Mouse (Mus musculus) lung, postnatal 36 days (tissue): ENCODE results near the gene Rab1a.
"Not testable (repeated sequence)": the region's sequence is repeated elsewhere in the genome, so short reads cannot be mapped to it uniquely, and the experiment has no call there.

Experiments used
- DNase-seq: peaks from one replicate; pipeline ENCODE4 v3.0.0; 2022; ENCODE audit warnings: mixed read lengths

The Rab1a gene

DNA sequence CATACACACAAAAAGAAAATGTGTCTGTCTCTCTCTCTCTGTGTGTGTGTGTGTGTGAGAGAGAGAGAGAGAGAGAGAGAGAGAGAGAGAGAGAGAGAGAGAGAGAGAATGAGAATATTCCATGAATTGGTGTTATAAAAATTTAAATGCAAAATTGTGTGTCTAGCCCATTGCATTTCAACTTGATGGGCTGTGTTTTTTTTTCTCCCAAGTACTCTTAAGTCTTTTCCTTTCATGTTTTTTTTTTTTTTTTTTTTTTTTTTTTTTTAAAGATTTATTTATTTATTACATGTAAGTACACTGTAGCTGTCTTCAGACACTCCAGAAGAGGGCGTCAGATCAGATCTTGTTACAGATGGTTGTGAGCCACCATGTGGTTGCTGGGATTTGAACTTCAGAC lies 20.4 kb downstream of the Rab1a start:
- DNase-seq = not testable (repeated sequence)

DNA sequence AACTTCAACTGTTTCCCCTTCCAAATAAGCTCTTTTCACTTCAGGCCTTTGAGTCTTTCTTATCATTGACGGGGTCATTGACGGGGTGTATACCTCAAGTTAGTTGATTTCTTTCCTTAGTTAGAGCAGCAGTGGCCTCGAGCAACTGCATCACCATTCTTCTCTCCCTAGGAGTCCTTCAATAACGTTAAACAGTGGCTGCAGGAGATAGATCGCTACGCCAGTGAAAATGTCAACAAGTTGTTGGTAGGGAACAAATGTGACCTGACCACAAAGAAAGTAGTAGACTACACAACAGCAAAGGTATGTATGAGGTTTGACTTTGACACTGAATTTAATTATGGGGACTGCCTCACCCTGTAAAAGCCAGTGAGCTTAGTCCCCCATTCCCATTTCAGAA lies 23.0 kb downstream of the Rab1a start:
- no peak for DNase-seq

DNA sequence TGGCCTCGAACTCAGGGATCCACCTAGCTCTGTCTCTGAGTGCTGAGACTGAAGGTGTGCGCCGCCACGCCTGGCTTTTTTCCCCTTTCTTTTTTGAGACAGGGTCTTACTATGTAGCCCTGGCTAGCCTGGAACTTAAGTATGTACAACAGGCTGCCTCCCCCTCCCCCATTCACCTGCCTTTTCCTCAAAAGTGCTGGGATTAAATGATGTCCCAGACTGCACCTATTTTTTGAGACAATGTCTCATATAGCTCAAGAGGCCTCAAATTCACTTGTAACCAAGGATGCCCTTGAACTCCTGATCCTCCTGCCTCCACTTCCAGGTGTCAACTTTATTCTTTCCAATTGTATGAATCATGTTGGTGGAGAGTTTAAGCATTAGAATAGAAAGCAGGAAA lies 24.7 kb downstream of the Rab1a start:
- DNase-seq = no peak

DNA sequence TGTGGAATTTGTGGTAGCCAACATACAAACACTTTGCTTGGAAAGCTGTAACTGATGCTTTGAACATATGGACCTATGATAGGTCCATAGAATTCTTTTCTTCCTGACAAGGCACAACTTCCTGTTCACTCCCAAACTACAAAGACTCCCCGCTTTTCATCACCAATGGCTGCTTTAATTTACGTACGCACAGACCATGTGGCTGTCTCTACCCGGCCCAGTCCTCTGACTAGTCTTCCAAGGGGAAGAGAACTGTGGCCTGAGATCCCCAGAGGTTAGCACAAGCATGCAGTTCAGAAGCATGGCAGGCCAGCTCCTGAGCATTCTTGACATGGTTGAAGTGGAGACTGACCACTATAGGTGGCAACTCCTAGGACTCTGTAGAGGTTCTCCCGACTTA lies 27.4 kb downstream of the Rab1a start:
- DNase-seq = no peak

DNA sequence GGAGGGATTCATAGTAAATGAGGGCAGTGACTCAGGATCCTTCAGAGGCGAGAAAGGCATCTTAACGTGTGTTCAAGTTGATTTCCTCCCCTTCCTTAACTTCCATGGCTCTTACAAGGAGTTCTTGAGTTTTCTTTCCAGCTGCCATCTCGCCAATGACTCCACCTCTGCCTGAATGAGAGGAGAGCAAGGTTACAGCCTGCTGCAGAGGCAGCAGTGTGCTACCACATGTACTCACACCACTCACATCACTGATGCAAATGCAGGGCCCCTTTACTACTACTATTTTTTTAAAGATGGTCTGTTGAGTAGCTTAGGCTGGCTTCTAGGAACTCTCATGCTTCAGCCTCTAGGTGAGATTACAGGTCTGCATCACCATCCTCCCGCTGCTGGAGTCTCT lies 28.1 kb downstream of the Rab1a start:
- no peak for DNase-seq

DNA sequence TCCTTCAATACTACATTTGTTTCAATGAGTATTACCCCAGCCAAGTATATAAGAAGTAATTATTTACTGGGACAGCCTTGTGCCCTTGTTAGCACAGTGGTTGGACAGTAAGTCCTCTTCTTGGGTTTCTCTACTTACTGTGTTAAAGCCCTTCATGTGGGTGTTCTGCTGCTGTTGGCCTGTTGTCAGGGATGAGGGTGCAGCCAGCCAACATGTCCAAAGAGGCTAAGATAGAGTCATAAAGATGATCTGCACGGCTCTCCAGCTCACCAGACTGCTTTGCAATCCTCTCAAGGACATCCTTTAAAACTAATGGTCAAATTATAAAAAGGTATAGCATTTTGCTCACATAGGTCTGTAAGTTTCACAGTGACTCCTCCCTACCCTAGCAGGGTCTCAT lies 29.1 kb downstream of the Rab1a start:
- no peak for DNase-seq

DNA sequence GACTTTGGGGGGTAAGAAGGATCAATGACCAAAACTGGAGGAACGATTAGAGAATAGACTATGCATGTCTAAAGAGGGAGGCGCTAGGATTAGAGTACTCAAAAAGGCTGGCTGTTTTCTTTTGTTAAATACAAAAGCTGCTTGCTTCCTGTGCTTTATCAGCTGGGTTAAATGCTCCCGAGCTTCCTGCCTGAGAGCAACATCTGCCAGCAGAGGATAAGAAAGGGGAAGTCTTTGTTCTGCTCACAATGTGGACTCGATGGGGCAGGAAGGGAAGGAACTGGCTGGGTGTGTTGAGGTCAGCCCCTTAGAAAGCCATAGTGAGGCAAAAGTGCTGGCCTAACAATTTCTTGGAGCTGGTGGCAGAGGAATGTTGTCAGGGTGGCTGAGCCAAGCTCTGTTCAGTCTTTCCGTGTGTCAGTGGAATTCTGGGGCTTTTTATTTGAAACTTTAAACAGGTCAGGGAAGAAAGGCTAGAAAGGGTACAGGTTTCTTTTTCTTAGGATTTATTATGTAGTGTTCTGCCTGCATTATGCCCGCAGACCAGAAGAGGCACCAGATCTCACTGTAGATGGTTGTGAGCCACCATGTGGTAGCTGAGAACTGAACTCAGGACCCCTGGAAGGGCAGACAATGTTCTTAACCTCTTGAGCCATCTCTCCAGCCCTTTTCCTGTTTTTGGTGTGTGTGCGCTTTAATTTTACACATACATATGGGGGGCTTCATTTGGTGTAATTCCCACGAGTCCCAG lies 30.1 kb downstream of the Rab1a start:
- DNase-seq = peak; percentile 86

DNA sequence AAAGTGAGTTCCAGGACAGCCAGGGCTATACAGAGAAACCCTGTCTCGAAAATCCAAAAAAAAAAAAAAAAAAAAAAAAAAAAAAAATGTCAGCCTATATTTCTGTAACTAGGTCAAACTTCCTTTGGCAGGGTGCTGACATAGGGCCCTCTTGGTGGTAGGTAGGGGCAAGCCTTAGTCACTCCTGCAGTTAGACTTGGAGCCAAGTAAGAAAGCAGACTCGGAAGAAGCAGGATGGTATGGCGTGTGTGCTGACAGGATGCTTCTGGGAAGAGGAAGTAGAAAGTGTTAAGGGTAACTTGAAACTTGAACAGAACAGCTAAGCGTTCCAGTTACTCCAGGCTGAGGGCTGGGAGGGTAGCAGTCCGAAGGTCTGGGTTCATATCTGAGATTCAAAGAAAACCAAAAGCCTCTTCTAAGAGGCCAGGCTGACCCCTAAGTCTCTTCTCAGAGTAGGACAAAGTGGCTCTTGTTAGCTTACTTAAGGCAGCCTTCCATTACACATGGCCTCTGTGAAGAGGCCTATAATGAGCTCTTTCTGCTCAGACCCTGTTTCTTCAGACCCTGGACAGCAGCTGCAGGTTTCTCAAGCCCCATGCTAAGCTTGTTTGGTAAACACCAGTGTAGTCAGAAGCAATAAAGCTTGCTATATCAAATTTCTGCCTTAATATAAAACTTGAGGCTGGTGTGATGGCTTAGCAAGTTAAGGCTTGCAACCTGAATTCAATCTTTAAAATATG lies 31.0 kb downstream of the Rab1a start:
- no peak for DNase-seq

DNA sequence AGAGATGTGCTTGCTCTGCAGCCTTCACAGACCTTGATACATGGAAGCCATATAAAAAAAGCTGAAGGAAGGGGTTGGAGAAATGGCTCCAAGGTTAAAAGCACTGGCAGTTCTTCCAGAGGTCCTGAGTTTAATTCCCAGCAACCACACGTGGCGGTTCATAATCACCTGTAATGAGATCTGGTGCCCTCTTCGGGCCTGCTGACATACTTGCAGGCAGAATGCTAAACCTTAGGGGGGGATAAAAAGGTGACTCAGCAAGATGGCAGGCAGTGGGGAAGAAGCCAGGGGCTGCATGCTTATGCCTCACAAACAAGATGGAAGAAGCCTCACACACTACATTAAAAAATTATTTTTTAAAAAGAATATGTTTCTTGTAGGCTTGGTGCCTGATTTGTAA lies 33.0 kb downstream of the Rab1a start:
- no peak for DNase-seq

DNA sequence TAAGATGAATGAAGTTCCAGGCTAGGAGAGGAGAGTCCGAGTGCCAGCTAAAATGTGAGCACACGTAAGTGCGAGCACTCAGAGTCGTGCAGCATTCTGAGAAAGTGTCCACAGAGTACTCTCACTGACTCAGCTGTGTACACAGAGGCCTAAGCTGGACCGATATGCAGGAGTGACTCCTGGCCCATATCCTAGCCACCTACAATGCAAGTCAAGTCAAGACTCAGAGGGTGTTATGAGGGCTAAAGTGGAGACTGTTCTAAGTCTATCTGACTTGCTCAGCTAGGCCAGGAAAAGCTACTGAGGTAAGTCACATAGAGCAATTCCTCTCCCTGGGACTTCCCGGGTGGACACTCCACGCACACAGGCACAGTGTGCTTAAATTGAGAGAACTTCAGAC lies 35.8 kb downstream of the Rab1a start:
- no peak for DNase-seq

DNA sequence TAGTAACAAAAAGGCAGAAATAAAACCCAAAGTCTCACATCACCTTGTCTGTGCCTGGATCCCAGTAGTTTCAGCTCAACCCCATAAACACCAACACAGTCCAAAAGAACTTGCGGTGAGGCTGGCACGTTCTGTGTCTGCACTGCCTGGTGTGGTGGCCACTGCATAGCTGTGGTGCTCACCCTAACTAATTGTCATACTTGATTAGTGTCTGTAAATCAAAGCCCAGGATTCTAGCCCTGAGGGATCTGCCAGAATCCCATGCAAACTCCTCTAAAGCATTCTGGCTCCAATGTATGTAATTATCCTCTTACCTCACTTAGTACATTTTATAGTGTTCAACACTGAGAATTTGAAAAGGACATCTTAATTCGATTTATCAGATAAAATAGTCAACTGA lies 36.7 kb downstream of the Rab1a start:
- no peak for DNase-seq

DNA sequence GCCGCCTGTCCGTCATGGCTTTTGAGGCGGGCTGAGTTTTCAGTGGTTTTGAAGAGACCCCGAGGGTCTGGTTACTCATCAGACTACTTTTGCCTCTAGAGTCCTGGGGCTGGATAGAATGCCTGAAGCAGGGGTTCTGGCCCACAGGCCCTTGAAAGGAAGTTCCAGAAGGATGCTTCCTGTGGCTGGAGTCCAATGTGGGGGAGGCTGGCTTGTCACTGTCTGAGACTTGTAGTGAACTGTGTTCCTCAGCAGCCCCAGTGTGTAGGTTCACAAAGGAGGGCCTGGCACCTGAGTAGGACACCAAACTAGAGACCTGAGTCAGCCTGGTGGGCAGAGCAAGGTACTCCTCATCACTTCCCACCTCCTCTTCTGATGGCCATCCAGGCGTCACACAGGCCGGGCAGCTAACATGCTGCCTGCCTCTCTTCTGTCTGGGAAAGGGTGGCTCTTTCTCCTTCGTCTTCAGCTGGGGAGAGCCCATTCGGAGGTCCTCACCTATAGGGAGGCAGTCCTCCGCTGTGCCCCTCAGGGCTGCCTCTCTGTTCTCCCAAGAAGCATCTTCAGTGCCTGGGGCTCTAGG lies 38.1 kb downstream of the Rab1a start:
- no peak for DNase-seq

DNA sequence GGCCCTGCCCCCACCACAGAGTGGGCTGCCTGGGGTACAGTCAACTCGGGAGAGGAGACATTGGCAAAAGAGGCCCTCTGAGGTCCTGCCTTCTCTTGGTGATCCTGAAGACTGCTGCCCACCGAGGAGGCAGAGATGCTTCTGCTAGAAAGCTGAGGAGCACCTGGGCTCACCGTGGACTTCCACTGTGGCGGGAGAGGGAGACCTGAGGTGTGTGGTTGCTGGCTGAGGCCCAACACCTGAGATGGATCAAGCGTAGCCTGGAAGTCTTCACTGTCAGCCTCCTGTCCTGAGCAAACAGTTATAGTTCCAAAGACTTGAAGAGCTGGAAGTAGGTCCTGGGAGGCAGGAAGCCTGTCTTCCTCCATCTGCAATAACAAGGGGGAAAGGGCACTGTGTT lies 39.1 kb downstream of the Rab1a start:
- DNase-seq = no peak

DNA sequence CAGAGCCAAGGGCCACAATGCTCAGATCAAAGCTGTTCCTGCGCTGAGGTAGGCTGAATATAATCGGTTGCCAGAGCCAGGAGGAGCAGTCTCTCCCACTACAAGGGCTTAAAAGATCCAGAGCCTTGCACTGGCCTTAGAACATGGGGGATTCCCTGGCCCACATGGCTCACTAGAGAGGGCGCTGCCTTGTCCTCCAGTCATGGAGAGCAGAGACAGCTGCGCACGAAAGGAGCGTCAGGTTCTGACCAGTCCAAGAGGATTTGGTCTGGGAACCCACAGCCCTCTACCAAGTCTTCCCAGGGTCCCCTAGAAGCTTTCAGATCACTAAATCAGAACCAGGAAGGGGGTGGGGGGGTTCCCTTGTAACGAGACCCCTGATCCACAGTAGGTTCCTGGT lies 40.1 kb downstream of the Rab1a start:
- DNase-seq = no peak

DNA sequence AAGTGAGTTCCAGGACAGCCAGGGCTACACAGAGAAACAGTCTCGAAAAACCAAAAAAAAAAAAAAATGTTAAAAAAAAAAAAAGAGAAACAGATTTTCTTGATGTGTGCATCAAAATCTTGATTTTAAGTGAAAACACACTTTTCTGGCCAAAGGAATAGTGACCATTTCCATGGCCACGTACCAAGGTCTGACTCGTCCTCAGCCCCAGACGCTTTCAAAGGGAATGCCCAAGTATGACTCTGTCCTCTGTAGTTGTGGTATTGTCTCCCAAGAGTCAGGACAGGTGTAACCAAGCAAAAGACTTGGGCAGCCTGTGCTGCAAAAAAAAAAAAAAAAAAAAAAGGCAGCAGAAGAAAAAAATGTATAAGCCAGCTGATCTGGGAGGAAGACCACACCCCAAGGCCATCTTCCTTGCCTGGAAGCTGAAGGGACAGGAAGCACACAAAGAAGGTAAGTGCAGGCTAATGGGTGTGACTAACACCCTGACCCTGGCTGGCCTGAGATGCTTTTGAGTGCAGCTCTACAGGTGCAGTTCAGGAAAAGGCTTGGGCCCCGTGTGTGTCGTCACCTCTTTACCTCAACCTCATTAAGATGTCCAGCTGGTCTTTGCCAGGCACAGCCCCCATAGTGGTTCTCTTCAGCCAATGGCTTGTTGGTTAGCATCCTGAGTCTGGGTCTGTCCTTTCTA lies 41.3 kb downstream of the Rab1a start:
- DNase-seq = no peak

DNA sequence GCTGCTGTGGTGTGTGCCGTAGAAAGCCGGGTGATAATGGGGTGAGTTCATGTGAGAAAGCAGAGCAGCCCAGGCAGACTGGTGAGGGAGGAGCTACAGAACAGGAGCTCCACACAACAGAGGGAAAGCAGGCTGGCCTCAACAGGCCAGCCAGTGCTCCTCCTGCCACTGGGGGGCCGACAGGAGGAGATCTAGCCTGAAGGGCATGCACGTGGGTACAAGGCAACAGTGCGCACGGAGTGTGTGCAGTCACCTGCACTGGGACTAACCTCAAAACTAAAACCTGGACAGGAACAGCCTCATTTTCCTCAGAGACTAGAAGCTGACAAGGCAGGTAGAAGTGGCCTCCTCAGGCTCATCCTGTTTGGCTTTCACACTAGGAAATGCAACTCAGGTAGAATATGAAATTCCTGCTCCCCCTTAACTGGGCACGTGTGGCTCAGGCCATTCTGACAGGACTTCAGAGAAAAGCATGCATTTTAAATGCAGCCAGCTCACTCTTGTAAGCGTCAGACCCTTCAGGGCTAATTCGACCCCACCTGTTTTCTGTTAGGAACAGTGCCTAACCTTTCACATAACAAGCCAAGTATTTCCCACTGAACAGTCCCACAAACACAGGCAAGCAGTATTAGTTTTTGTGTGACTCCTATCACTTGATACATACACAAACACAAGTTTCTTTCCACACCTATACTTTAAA lies 42.1 kb downstream of the Rab1a start:
- DNase-seq = peak; percentile 33

DNA sequence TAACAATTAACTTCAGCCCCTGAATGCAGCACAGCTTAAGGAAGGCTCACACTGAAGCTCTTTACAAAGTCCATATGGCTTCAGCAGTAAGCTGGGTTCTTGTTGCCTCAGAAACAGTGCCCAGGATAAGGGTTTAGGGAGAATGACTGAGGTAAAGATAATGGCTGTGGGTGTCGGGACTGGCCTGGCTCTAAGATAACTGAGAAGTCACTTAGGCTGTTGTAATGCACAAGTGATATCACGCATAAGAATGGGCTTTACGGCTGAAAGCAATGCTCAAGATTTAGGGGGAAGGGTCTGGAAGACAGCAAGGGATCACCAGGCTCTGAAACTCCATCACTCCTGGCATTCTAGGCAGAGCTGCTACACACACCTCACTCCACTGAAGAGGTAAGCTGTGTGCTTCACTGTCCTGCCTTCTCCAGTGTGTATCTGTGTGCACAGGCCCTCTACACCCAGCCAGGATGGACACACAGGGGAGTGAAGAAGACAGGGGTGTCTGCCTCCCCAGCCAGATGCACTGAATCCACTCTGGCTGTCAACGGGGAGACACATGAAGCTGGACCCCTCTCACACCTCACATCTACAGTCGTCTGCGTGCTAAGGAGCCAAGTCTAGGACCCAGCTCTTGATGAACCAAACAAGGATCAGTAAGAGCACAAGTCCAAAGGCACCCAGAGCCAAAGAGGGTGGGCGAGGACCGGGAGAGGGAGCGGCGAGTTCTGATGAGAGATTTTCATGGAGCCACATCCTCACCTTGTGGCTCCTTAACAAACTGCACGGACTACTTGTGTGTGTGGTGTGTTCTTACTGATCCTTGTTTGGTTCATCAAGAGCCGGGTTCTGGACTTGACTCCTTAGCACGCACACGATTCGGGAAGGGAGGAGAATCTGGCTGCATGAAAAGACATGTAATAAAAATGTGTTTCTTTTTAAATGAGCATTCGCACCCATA lies 43.4 kb downstream of the Rab1a start:
- no peak for DNase-seq

DNA sequence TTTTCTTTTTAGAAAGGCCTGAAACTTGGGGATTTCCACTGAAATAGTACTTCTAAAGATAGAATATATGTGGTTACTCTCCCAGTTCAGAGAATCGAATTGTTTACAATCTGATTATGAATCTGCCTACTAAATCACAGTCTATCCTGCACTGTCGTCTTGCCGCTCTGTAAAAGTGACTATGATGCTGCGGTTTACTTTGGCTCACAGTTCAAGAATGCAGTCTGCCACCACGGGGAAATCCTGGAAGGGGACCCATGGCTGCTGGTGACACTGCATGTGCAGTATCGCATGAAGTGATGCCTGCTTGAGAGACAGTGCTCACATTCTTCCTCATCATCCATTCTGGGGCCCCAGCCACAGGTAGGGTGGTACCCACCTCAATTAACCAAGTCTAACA lies 44.1 kb downstream of the Rab1a start:
- no peak for DNase-seq

DNA sequence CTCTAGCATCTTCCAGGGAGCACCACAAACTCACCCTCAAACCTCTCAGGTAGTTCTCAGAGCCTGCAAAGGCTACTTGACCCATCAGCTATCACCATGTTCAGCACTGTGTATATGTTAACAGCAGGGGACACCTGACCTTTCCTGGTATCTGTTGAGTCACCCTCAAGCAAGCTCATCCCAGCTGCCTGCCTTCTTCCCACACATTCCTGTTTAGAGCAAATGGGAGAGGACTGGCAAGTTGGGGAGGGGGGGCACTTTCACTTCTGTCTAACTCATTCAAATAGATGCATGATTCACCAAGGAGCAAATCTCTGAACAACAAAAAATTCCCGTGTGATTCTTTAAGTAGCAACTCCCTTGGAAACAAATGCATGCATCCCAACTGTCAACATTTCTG lies 45.4 kb downstream of the Rab1a start:
- DNase-seq = peak; percentile 53

DNA sequence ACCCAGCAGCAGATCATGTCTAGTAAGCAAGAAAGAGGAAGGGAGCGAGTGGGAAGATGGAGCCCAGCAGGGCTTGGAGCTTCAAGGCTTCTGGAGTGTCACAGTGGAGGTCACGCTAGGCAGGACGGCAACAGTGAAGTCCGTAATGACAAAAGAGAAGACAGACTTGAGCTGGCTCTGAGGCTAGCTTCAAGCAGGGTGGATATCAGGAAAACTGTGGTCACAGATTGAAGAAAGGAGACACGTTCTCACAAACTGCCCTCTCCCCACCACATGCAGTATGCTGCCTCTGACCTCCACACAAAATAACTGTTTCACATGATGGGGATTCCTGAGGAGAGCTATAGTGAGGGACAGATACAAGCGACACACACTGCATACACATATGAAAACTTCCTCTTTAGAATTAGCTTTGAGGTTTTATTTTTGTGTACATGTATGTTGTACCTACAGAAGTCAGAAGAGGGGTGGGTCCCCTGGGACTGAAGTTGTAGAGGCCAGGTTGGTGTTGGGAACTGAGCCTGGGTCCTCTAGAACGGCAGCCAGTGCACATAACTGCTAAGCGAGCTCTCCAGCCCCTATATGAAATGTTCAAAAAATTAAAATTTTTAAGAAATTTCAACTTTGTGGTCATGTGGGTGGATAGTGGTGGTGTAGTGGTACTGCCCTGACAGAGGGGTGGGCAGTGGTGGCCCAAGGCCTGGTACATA lies 46.1 kb downstream of the Rab1a start:
- DNase-seq = no peak

DNA sequence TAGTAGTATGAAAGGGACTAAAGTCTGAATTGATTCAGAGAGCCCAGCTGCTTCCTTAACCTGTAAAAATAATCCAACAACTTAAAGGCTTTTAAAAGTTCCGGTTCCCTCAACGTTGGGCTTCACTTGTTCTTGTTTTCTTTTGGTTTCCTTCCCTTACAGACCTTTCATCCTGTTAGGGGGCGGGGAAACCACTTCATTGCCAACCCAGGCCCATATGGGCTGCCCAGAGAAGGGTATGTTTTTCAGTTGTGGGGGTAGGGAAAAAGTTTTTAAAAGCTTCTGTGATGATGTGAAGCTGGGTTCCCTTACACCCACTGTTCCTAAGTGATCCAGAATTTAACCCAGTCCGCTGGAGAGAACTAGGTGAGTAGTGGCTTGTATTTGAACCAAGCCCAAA lies 47.0 kb downstream of the Rab1a start:
- peak; percentile 53 for DNase-seq
